Mouse (Mus musculus) forebrain, embryonic 13.5 days (tissue): ENCODE data around the gene Gba. TPM values are rescaled to one million over a fixed set of nuclear protein-coding genes. Genes with fewer than 3 reads are reported as not detected.

ENCODE experiments used
- ATAC-seq: fragments of 200-750 bp; cut with Nextera tagmentation; 2 replicates; pipeline ENCODE4 v1.8.0; 2017
- H3K27ac ChIP-seq: fragments of 300-500 bp; sonication (generic); 2 replicates; pipeline ENCODE4 v1.5.1; 2015; ENCODE audit warnings: inconsistent platforms, mild to moderate bottlenecking, moderate library complexity
- H3K27me3 ChIP-seq: fragments of 300-500 bp; sonication (generic); 2 replicates; pipeline ENCODE4 v1.6.1; 2015; ENCODE audit warnings: mild to moderate bottlenecking, inconsistent platforms
- H3K36me3 ChIP-seq: fragments of 300-500 bp; sonication (generic); 2 replicates; pipeline ENCODE4 v1.6.1; 2015; ENCODE audit warnings: mild to moderate bottlenecking, inconsistent platforms; ENCODE audit not compliant: poor library complexity, severe bottlenecking
- H3K4me1 ChIP-seq: fragments of 300-500 bp; sonication (generic); 2 replicates; pipeline ENCODE4 v1.6.1; 2015; ENCODE audit warnings: inconsistent platforms
- H3K4me2 ChIP-seq: fragments of 300-500 bp; sonication (generic); 2 replicates; pipeline ENCODE4 v1.6.1; 2015; ENCODE audit warnings: inconsistent platforms, mild to moderate bottlenecking, moderate library complexity
- H3K4me3 ChIP-seq: fragments of 300-500 bp; sonication (generic); 2 replicates; pipeline ENCODE4 v1.5.1; 2015; ENCODE audit warnings: mild to moderate bottlenecking, inconsistent platforms
- H3K9ac ChIP-seq: fragments of 300-500 bp; sonication (generic); 2 replicates; pipeline ENCODE4 v1.6.1; 2015; ENCODE audit warnings: mild to moderate bottlenecking, inconsistent platforms
- H3K9me3 ChIP-seq: fragments of 300-500 bp; sonication (generic); replicated peaks from 2 replicates; pipeline ENCODE4 v1.6.1; 2016; ENCODE audit warnings: inconsistent platforms
- WGBS: fragments of 180-500 bp; shearing (Covaris S2); methylation state at CpG from one replicate; pipeline ENCODE4 v1.1.7; 2015; 5-methylcytosine and 5-hydroxymethylcytosine counted together
- polyA plus RNA-seq: library from polyadenylated mRNA; unstranded; fragments of >200 nt; fragmentation: Nextera tagmentation; extraction: Ambion mirVana; gene quantifications from 2 replicates; pipeline ENCODE4 v1.2.1, GENCODE M21; 2015

The Gba gene
- polyA plus RNA-seq, 1 experiment from 2014 or later: 34.6 TPM

DNA sequence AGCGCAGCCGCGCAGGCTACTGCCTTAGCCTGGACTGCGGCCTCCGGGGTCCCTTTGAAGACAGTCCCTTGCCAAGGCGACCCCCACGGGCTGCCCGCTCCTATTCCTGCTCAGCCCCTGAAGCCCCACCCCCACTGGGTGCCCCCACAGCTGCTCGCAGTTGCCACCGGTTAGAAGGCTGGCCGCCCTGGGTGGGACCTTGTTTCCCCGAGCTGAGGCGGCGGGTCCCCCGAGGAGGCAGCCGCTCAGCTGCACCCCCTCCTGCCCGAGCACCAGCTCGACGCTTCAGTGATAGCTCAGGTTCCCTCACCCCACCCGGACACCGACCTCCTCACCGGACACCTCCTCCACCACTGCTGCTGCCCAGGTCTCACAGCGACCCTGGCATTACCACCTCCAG is 15.5 kb upstream of the Gba start:
- Histone ChIP-seq H3K9me3 (no peaks in the 10 kb centered on the region), H3K9ac (peak overlapping the region; percentile 46; the same call in 1 of the 2 replicates)
- 21% methylated on average over 23 of the region's 23 CpGs for WGBS

DNA sequence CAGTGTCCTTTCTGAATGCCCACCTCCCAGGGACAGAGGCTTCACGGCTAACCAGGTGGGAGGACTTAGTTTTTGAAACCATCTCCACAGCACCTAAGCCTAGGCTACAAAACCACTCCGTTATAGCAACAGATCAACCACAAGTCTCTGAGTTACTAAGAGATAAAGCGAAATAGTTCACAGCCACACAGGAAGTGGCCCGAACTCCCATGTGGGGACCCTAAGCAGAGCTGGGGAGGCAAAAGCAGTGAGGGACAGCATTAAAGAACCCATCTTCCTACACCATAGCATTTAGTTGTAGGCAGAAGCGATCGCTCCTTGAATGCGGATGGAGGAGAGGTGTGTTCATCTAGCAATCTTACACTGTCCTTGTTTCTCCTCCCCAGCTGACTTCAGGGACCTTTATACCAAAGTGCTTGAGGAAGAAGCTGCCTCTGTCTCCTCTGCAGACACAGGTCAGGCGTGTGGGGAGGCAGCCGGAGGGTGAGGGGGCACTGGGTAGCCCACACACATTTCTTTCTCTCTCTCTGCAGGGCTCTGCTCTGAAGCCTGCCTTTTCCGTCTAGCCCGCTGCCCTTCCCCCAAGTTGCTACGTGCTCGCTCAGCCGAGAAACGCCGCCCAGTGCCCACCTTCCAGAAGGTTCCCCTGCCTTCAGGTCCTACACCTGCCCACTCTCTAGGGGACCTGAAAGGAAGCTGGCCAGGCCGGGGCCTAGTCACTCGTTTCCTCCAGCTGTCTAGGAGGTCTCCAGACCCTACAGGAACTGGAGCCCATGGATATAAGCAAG is 14.8 kb upstream of the Gba start:
- Histone ChIP-seq H3K4me1 (peaks cover 27% of the 10 kb centered on the region), H3K27ac (no peak overlapping the region), H3K9me3 (no peaks in the 10 kb centered on the region), H3K9ac (no peak overlapping the region; the same call in 1 of the 2 replicates), H3K4me2 (no peak overlapping the region), H3K36me3 (peaks cover 16% of the 10 kb centered on the region; the same call in 1 of the 2 replicates), H3K27me3 (no peaks in the 10 kb centered on the region), H3K4me3 (no peak overlapping the region)
- ATAC-seq: no peak
- 56% methylated on average over 18 of the region's 18 CpGs for WGBS

More for the DNA sequence above, 15.5 kb upstream of the Gba start:
- Histone ChIP-seq H3K4me2 (no peak overlapping the region), H3K27me3 (no peaks in the 10 kb centered on the region), H3K4me1 (peaks cover 33% of the 10 kb centered on the region), H3K27ac (no peak overlapping the region), H3K36me3 (peaks cover 20% of the 10 kb centered on the region), H3K4me3 (no peak overlapping the region)
- no peak for ATAC-seq

DNA sequence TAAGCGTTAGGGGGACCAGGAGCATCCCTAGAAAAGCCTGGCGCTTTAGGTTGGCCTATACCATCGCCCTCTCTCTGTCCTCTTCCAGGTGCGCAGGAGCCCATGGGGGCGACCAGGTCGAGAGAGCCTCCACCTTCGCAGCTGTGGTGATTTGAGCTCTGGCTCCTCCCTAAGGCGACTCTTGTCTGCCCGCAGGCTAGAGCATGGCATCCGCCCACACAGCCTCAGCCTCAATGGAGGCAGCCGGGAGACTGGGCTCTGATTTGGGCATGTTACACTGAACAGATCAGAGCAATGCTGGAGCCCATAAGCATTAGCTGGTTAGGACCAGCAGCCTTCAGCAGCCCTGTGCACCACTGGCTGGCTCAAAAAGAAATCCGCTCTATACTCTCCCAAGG is 14.3 kb upstream of the Gba start:
- ATAC-seq: no peak
- 65% methylated on average over 12 of the region's 12 CpGs for WGBS

DNA sequence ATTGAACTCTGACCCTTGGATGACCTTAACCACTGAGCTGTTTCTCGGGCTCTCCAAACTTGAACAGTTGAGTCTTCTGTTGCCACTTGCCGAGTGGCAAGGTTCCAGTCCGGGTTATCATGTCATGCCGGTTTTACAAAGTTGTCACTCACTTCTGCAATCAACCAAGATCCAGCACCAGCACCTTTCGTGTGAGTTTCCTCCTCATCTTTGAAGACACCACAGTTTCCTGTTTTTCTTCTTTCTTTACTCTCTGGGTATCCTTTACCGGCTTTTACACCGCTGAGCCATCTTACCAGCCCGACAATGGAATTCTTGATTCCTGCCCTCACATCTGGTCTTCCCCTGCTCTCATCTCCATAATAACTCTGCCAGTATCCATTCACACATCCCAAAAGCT is 12.3 kb upstream of the Gba start:
- Histone ChIP-seq H3K4me3 (no peak overlapping the region), H3K9me3 (no peaks in the 10 kb centered on the region), H3K36me3 (peaks cover 15% of the 10 kb centered on the region; the same call in 1 of the 2 replicates), H3K27me3 (no peaks in the 10 kb centered on the region), H3K4me1 (peaks cover 12% of the 10 kb centered on the region; the same call in 1 of the 2 replicates), H3K4me2 (no peak overlapping the region), H3K27ac (no peak overlapping the region), H3K9ac (no peak overlapping the region)
- 90% methylated on average over 8 of the region's 8 CpGs for WGBS
- no peak for ATAC-seq

More for the DNA sequence above, 14.3 kb upstream of the Gba start:
- no peak overlapping the region for H3K27ac ChIP-seq
- H3K4me1 ChIP-seq: peaks cover 24% of the 10 kb centered on the region
- H3K4me2 ChIP-seq: no peak overlapping the region
- no peak overlapping the region for H3K4me3 ChIP-seq
- H3K9ac ChIP-seq: peak overlapping the region; percentile 12; the same call in 1 of the 2 replicates
- peaks cover 16% of the 10 kb centered on the region; the same call in 1 of the 2 replicates for H3K36me3 ChIP-seq
- no peaks in the 10 kb centered on the region for H3K9me3 ChIP-seq
- no peaks in the 10 kb centered on the region for H3K27me3 ChIP-seq

DNA sequence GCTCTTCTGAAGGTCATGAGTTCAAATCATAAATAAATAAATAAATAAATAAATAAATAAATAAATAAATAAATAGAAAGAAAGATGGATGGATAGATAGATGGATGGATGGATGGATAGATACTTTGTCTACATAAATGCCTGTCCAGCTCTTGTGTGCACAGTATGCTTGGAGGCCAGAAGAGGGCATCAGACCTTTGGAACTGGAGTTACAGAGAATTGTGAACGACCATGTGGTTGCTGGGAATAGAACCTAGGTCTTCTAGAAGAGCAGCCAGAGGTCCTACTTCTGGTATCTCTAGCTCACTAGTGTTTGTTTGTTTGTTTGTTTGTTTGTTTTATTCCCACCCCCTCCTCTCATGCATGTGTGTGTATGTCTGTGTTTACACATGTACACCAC is 9.4 kb upstream of the Gba start:
- H3K27ac ChIP-seq: no peak overlapping the region
- peaks cover 11% of the 10 kb centered on the region for H3K4me1 ChIP-seq
- H3K27me3 ChIP-seq: no peaks in the 10 kb centered on the region
- no peak for ATAC-seq
- peaks cover 6% of the 10 kb centered on the region; the same call in 1 of the 2 replicates for H3K36me3 ChIP-seq
- H3K4me3 ChIP-seq: no peak overlapping the region
- no peak overlapping the region for H3K4me2 ChIP-seq
- H3K9me3 ChIP-seq: no peaks in the 10 kb centered on the region
- 44% methylated on average over 1 of the region's 1 CpGs for WGBS
- no peak overlapping the region for H3K9ac ChIP-seq

DNA sequence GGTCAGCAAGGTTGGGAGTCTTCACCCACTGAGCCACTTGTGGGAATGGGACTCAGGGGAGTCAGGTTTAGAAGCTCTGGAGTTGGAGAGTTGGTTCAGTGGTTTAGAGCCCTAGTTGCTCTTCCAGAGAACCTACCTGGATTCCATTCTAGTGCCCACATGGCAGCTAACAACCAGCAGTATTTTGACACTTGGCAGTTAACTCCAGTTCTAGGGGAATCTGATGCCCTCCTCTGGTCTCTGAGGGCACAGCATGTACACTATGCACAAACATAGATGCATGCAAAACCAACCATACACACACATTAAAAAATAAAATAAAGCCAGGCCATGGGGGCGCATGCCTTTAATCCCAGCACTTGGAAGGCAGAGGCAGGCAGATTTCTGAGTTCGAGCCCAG is 8.9 kb upstream of the Gba start:
- ATAC-seq: no peak
- 85% methylated on average over 2 of the region's 2 CpGs for WGBS
- Histone ChIP-seq H3K4me3 (no peak overlapping the region), H3K36me3 (peaks cover under 1% of the 10 kb centered on the region; the same call in 1 of the 2 replicates), H3K9me3 (no peaks in the 10 kb centered on the region), H3K27me3 (no peaks in the 10 kb centered on the region), H3K27ac (no peak overlapping the region), H3K4me2 (no peak overlapping the region), H3K4me1 (peaks cover 11% of the 10 kb centered on the region), H3K9ac (no peak overlapping the region)

DNA sequence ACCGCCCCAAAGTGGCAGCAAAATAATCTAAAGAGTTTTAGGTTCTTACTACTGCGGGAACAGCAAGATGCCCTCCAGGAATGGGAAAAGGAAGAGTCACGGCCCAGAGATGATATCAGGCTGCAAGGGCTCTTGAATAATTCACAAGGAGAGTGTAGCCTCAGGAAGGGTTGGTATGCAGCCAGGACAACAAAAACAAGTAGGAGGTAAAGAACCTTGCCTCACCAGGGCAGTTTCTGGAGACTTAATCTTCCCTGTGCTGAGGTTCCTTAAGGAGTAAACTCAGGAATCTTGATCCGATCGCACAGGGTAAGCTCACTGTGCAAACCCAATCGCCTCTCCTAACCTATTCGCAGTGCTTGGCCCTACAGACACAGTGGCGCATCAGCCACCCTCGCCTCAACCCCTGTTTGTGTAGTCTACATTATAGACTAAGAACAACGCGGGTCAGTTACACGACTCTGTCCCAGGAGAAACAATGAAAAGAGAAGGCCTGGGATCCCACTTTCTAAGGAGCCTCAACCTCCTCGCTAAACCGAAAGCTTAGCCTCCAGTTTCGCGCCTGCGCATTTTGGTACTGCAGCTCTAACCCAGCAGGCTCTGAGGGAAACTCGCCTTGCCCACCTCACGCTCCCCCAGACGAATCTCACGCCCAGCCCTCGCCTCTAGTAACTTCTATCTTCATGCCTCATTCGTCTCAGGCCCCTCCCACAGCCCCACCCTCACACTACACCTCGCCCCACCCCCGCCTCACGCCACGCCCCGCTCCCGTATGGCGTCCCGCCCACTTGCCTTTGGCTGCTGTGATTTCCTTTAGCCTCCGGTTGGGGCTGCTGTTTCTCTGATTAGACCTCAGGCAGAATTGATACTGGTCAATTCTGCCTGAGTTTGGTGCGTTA is 6.5 kb upstream of the Gba start:
- Histone ChIP-seq H3K27me3 (no peaks in the 10 kb centered on the region), H3K36me3 (no peaks in the 10 kb centered on the region), H3K4me2 (peak overlapping the region; percentile 58), H3K4me1 (peaks cover 11% of the 10 kb centered on the region), H3K4me3 (peak overlapping the region; percentile 32), H3K27ac (peak overlapping the region; percentile 64), H3K9ac (peak overlapping the region; percentile 53), H3K9me3 (no peaks in the 10 kb centered on the region)
- peak; percentile 97 for ATAC-seq
- WGBS: 7% methylated on average over 33 of the region's 33 CpGs

DNA sequence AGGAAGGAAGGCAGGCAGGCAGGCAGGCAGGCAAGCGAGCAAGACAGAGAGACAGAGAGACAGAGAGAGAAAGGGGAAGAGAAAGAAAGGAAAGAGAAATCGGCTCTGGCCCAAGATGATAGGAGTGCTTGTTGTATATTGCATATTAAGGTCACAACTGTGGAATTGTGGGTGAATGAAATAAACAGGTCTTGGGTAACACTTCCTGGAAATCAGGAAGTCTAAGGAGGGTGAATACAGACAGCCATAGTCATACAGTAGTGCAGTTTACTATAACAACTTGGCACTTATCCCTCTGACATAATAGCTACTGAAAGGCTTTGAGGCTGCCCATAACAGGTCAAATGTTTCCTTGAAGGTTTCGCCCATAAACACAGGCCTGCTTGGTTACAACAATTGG is 2.9 kb upstream of the Gba start:
- Histone ChIP-seq H3K27me3 (no peaks in the 10 kb centered on the region), H3K4me2 (no peak overlapping the region), H3K9ac (no peak overlapping the region), H3K27ac (no peak overlapping the region), H3K36me3 (peaks cover 9% of the 10 kb centered on the region), H3K4me1 (peaks cover 16% of the 10 kb centered on the region), H3K4me3 (no peak overlapping the region), H3K9me3 (no peaks in the 10 kb centered on the region)
- no peak for ATAC-seq
- 81% methylated on average over 3 of the region's 3 CpGs for WGBS

DNA sequence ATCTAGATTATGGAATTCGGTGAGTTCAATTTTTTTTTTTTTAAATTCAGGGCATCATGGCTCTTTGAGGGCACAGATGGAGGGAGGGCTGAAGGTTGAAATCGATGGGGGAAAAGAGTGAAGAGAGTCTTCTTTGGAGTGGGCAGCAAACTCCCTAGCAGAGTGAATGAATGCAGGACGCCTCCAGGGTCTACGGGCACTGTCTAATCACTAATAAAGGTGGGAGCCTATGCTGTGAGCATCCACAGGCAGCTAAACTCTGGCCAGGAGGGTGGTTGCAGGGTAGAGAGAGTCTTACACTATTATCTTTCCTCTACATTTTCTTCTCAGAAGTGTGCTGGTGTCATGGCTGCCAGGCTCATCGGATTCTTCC is 400 bp downstream of the Gba start:
- WGBS: 44% methylated on average over 5 of the region's 5 CpGs
- H3K9me3 ChIP-seq: no peaks in the 10 kb centered on the region
- H3K4me1 ChIP-seq: peaks cover 5% of the 10 kb centered on the region
- peaks cover 39% of the 10 kb centered on the region for H3K36me3 ChIP-seq
- peak; percentile 33 for ATAC-seq
- H3K4me3 ChIP-seq: peak overlapping the region; percentile 60
- H3K27me3 ChIP-seq: no peaks in the 10 kb centered on the region
- peak overlapping the region; percentile 63 for H3K4me2 ChIP-seq
- no peak overlapping the region for H3K27ac ChIP-seq
- peak overlapping the region; percentile 71 for H3K9ac ChIP-seq

DNA sequence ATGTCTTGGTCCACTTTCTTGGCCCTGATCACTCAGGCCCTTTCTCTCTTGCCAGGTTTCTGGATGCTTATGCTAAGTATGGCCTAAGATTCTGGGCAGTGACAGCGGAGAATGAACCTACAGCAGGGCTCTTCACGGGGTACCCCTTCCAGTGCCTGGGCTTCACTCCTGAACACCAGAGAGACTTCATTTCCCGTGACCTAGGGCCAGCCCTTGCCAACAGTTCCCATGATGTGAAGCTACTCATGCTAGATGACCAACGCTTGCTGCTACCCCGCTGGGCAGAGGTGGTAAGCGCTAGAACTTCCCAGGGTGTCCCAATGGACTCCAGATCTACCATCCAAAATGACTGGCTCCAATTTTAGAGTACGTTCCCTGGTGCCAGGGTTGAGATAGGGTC is 3.4 kb downstream of the Gba start:
- no peak overlapping the region for H3K4me3 ChIP-seq
- no peak for ATAC-seq
- no peaks in the 10 kb centered on the region for H3K9me3 ChIP-seq
- H3K9ac ChIP-seq: no peak overlapping the region
- no peak overlapping the region for H3K27ac ChIP-seq
- H3K4me1 ChIP-seq: peaks cover 5% of the 10 kb centered on the region
- WGBS: 95% methylated on average over 7 of the region's 7 CpGs
- H3K27me3 ChIP-seq: no peaks in the 10 kb centered on the region
- H3K36me3 ChIP-seq: peaks cover 69% of the 10 kb centered on the region
- no peak overlapping the region for H3K4me2 ChIP-seq

DNA sequence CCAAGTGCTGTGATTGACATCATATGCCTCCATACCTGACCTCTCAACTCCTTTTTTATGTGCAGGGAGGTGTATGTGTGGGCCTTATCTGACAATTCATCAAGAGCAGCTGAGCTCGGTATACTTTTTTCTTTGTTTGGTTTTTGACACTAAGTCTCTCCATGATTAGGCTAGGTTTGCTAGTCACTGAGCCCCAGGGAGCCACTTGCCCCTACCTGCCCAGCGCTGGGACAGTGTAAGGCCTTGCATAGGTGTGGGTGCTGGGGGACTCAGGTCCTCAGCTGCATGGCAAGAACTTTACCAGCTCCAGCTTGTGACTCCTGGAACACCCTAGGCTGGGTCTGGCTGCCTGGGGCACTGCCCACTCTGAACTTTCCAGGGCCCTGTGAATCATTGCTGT is 4.0 kb downstream of the Gba start:
- Histone ChIP-seq H3K27me3 (no peaks in the 10 kb centered on the region), H3K4me3 (no peak overlapping the region), H3K36me3 (peaks cover 70% of the 10 kb centered on the region), H3K27ac (no peak overlapping the region), H3K4me2 (no peak overlapping the region), H3K4me1 (peaks cover 5% of the 10 kb centered on the region), H3K9ac (no peak overlapping the region), H3K9me3 (no peaks in the 10 kb centered on the region)
- no peak for ATAC-seq
- WGBS: 98% methylated on average over 2 of the region's 2 CpGs

DNA sequence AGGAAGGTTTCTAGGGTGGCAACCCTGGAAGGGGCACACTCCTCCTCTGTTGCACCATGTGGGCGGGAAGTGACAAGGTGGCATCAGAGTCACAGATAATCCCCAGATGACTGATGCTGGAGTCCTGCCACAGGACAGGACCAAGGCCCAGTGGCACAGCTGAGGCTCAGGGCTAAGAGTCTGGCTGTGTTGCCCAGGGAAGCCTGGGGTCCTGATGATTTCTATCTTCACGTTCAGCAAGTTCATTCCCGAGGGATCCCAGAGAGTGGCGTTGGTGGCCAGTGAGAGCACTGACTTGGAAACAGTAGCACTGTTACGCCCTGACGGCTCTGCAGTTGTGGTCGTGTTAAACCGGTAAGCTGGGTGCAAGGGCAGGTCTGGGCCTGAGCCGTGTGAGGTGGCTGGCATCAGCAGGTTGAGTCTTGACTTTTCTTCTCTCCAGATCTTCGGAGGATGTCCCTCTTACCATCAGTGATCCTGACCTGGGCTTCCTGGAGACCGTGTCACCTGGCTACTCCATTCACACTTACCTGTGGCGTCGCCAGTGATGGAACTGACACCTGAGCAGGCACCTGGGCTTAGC is 5.4 kb downstream of the Gba start:
- Histone ChIP-seq H3K4me1 (peaks cover 12% of the 10 kb centered on the region), H3K36me3 (peaks cover 70% of the 10 kb centered on the region), H3K27ac (no peak overlapping the region), H3K4me3 (no peak overlapping the region), H3K9ac (no peak overlapping the region), H3K27me3 (no peaks in the 10 kb centered on the region), H3K9me3 (no peaks in the 10 kb centered on the region), H3K4me2 (no peak overlapping the region)
- ATAC-seq: no peak
- 91% methylated on average over 13 of the region's 13 CpGs for WGBS
